Mouse (Mus musculus) liver, embryonic 13.5 days (tissue): Measurements from ENCODE around the gene Eepd1. TPM values are rescaled to one million over a fixed set of nuclear protein-coding genes. Genes with fewer than 3 reads are reported as not detected.

Source experiments
- polyA plus RNA-seq: library from polyadenylated mRNA; unstranded; fragments of >200 nt; fragmentation: Nextera tagmentation; extraction: Ambion mirVana; gene quantifications from 2 replicates; pipeline ENCODE4 v1.2.1, GENCODE M21; 2015

Gene Eepd1
- polyA plus RNA-seq, 1 experiment from 2014 or later = 4.9 TPM

Other genes with a start within 250 kb of the Eepd1 start
- 110 and 137 TPM in 2 replicates for gene Sept7, start 229.1 kb upstream of the Eepd1 start, polyA plus RNA-seq